Mouse (Mus musculus) cerebellum, adult 2 months (tissue): ENCODE measurements around the gene Lamb3.

Experiments
- CTCF ChIP-seq: fragments of 200-500 bp; IDR thresholded peaks from 2 replicates; pipeline ENCODE4 v1.5.1; 2011; ENCODE audit warnings: low read depth, mild to moderate bottlenecking, control low read depth, low read length, moderate library complexity, borderline replicate concordance; ENCODE audit not compliant: insufficient read depth
- POLR2A ChIP-seq: fragments of 200-500 bp; IDR thresholded peaks from 2 replicates; pipeline ENCODE4 v1.6.1; 2011; ENCODE audit warnings: low read length, control low read depth, borderline replicate concordance; ENCODE audit not compliant: insufficient read depth

GRCm38 (mm10) chr1:193241436-193241835 lies 33.9 kb downstream of the Lamb3 start:
- TF ChIP-seq POLR2A (no peak), CTCF (no peak)
